Mouse (Mus musculus): ENCODE measurements around the gene Atp12a. TPM values are rescaled to one million over a fixed set of nuclear protein-coding genes. Genes with fewer than 3 reads are reported as not detected.
A peak's percentile ranks its signal among the peaks of the same experiment; 100 is the strongest.

Atp12a gene
- polyA plus RNA-seq, 1 experiment: 0.09 TPM

DNA sequence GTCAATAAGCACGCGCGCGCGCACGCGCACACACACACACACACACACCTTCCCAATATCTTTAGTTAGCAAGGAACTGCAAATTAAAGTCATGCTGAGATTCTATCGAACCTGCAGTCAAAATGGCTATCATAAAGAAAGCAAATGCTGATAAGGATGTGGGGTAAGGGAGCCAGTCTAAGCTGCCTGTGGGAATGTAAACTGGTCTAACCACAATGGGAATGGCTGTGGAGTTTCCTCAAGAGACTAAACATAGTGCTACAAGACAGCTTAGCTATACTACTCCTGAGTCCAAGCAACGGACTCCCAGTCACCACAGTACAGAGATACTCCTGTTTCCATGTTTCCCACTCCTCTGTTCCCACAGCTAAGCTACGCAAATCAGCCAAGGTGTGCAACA is 28.8 kb upstream of the Atp12a start:
- no peaks in the 10 kb centered on the region; the same call in 1 of the 2 replicates for H3K4me1 ChIP-seq (ENCODE audit: control insufficient read depth, insufficient read depth, low read length)
- H3K27ac ChIP-seq (ENCODE audit: control insufficient read depth, insufficient read depth, low read depth, low read length): no peak overlapping the region
- H3K36me3 ChIP-seq (ENCODE audit: control insufficient read depth, insufficient read depth, low read length): no peaks in the 10 kb centered on the region
- H3K4me3 ChIP-seq (ENCODE audit: control insufficient read depth, low read depth, low read length): no peak overlapping the region
- H3K27me3 ChIP-seq (ENCODE audit: control insufficient read depth, insufficient read depth, low read length): no peaks in the 10 kb centered on the region
- TF ChIP-seq POLR2A (IDR thresholded peaks at IDR 0.05; ENCODE audit: control insufficient read depth, low read depth, low read length) (no peak), CTCF (IDR thresholded peaks at IDR 0.05; ENCODE audit: control insufficient read depth, insufficient read depth, insufficient replicate concordance, low read depth, low read length) (no peak)

GRCm38 (mm10) chr14:56337075-56337474 is 27.8 kb upstream of the Atp12a start:
- H3K27ac ChIP-seq (ENCODE audit: control insufficient read depth, insufficient read depth, low read depth, low read length): no peak overlapping the region
- no peak overlapping the region for H3K4me3 ChIP-seq (ENCODE audit: control insufficient read depth, low read depth, low read length)
- H3K36me3 ChIP-seq (ENCODE audit: control insufficient read depth, insufficient read depth, low read length): no peaks in the 10 kb centered on the region
- H3K4me1 ChIP-seq (ENCODE audit: control insufficient read depth, insufficient read depth, low read length): no peaks in the 10 kb centered on the region; the same call in 1 of the 2 replicates
- no peaks in the 10 kb centered on the region for H3K27me3 ChIP-seq (ENCODE audit: control insufficient read depth, insufficient read depth, low read length)
- no peak for TF ChIP-seq POLR2A (IDR thresholded peaks at IDR 0.05; ENCODE audit: control insufficient read depth, low read depth, low read length)
- TF ChIP-seq CTCF (IDR thresholded peaks at IDR 0.05; ENCODE audit: control insufficient read depth, insufficient read depth, insufficient replicate concordance, low read depth, low read length): no peak

- no peak overlapping the region for H3K27ac ChIP-seq (ENCODE audit: control insufficient read depth, insufficient read depth, low read depth, low read length)
- no peak for TF ChIP-seq CTCF (IDR thresholded peaks at IDR 0.05; ENCODE audit: control insufficient read depth, insufficient read depth, insufficient replicate concordance, low read depth, low read length)
- no peak for TF ChIP-seq POLR2A (IDR thresholded peaks at IDR 0.05; ENCODE audit: control insufficient read depth, low read depth, low read length)
- H3K4me1 ChIP-seq (ENCODE audit: control insufficient read depth, insufficient read depth, low read length): no peaks in the 10 kb centered on the region; the same call in 1 of the 2 replicates
- no peaks in the 10 kb centered on the region for H3K27me3 ChIP-seq (ENCODE audit: control insufficient read depth, insufficient read depth, low read length)
- H3K36me3 ChIP-seq (ENCODE audit: control insufficient read depth, insufficient read depth, low read length): no peaks in the 10 kb centered on the region
- H3K4me3 ChIP-seq (ENCODE audit: control insufficient read depth, low read depth, low read length): no peak overlapping the region
These were observed 27.2 kb upstream of the Atp12a start for GRCm38 (mm10) chr14:56337696-56338095.

- H3K27me3 ChIP-seq (ENCODE audit: control insufficient read depth, insufficient read depth, low read length): no peaks in the 10 kb centered on the region
- no peak overlapping the region for H3K4me3 ChIP-seq (ENCODE audit: control insufficient read depth, low read depth, low read length)
- H3K36me3 ChIP-seq (ENCODE audit: control insufficient read depth, insufficient read depth, low read length): no peaks in the 10 kb centered on the region
- no peak for TF ChIP-seq CTCF (IDR thresholded peaks at IDR 0.05; ENCODE audit: control insufficient read depth, insufficient read depth, insufficient replicate concordance, low read depth, low read length)
- TF ChIP-seq POLR2A (IDR thresholded peaks at IDR 0.05; ENCODE audit: control insufficient read depth, low read depth, low read length): no peak
- H3K4me1 ChIP-seq (ENCODE audit: control insufficient read depth, insufficient read depth, low read length): no peaks in the 10 kb centered on the region; the same call in 1 of the 2 replicates
- H3K27ac ChIP-seq (ENCODE audit: control insufficient read depth, insufficient read depth, low read depth, low read length): no peak overlapping the region
These were observed 25.9 kb upstream of the Atp12a start for GRCm38 (mm10) chr14:56338882-56339442.

DNA sequence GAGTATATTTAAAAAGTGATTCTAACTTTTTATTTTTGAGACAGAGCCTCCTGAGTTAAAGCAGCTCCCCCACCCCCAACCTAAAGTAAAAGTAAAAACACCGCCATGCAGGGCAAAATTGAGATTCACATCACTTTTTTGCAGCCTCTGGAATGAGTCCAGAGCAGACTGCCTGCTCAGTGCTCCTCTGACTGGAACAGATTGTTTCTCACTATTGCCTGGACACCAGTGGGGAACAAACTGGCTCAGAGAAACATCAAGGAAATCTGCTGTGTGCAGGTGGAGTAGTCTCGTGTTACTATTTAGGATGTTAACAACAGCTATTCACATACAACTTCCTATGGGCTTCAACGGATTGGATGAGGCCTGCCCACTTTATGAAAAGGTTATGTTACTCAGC is 16.2 kb upstream of the Atp12a start:
- Histone ChIP-seq H3K36me3 (ENCODE audit: control insufficient read depth, insufficient read depth, low read length) (no peaks in the 10 kb centered on the region), H3K4me1 (ENCODE audit: control insufficient read depth, insufficient read depth, low read length) (peaks cover 3% of the 10 kb centered on the region; the same call in 1 of the 2 replicates), H3K4me3 (ENCODE audit: control insufficient read depth, low read depth, low read length) (no peak overlapping the region), H3K27ac (ENCODE audit: control insufficient read depth, insufficient read depth, low read depth, low read length) (no peak overlapping the region), H3K27me3 (ENCODE audit: control insufficient read depth, insufficient read depth, low read length) (no peaks in the 10 kb centered on the region)
- TF ChIP-seq POLR2A (IDR thresholded peaks at IDR 0.05; ENCODE audit: control insufficient read depth, low read depth, low read length): no peak
- no peak for TF ChIP-seq CTCF (IDR thresholded peaks at IDR 0.05; ENCODE audit: control insufficient read depth, insufficient read depth, insufficient replicate concordance, low read depth, low read length)

DNA sequence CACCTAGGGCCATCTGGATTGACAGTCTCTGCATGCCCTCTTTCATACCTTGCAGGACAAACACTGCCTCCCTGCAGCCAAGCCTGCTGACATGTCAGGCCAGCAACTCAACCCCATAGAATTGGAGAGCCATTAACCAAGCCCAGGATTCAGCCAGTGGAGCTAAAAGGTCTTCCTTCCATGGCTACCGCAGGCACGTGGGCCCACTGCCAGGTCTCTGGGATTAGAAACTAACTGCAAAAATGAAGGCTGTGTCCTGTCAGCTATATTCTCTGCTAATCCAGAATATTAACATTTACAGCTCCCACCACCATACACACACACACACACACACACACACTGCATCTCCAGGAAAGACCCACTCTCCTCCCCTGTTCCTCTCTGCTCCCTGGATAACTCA is 15.3 kb upstream of the Atp12a start:
- peaks cover 3% of the 10 kb centered on the region; the same call in 1 of the 2 replicates for H3K4me1 ChIP-seq (ENCODE audit: control insufficient read depth, insufficient read depth, low read length)
- H3K36me3 ChIP-seq (ENCODE audit: control insufficient read depth, insufficient read depth, low read length): no peaks in the 10 kb centered on the region
- H3K4me3 ChIP-seq (ENCODE audit: control insufficient read depth, low read depth, low read length): no peak overlapping the region
- no peaks in the 10 kb centered on the region for H3K27me3 ChIP-seq (ENCODE audit: control insufficient read depth, insufficient read depth, low read length)
- TF ChIP-seq POLR2A (IDR thresholded peaks at IDR 0.05; ENCODE audit: control insufficient read depth, low read depth, low read length): no peak
- no peak for TF ChIP-seq CTCF (IDR thresholded peaks at IDR 0.05; ENCODE audit: control insufficient read depth, insufficient read depth, insufficient replicate concordance, low read depth, low read length)
- no peak overlapping the region for H3K27ac ChIP-seq (ENCODE audit: control insufficient read depth, insufficient read depth, low read depth, low read length)

- Histone ChIP-seq H3K4me1 (ENCODE audit: control insufficient read depth, insufficient read depth, low read length) (peaks cover 3% of the 10 kb centered on the region; the same call in 1 of the 2 replicates), H3K36me3 (ENCODE audit: control insufficient read depth, insufficient read depth, low read length) (no peaks in the 10 kb centered on the region), H3K27ac (ENCODE audit: control insufficient read depth, insufficient read depth, low read depth, low read length) (no peak overlapping the region), H3K27me3 (ENCODE audit: control insufficient read depth, insufficient read depth, low read length) (no peaks in the 10 kb centered on the region), H3K4me3 (ENCODE audit: control insufficient read depth, low read depth, low read length) (no peak overlapping the region)
- TF ChIP-seq CTCF (IDR thresholded peaks at IDR 0.05; ENCODE audit: control insufficient read depth, insufficient read depth, insufficient replicate concordance, low read depth, low read length): peak; percentile 82; the same call in 1 of the 2 replicates
- no peak for TF ChIP-seq POLR2A (IDR thresholded peaks at IDR 0.05; ENCODE audit: control insufficient read depth, low read depth, low read length)
These were observed 12.8 kb upstream of the Atp12a start for GRCm38 (mm10) chr14:56351959-56352660.

All from testis, adult 2 months (tissue).